Mouse (Mus musculus): ENCODE results near the gene Grin2d.

The Grin2d gene

GRCm38 (mm10) chr7:45813787-45814779 is 64.1 kb downstream of the Grin2d start, which contains the start of gene Cyth2:
TSS of gene Cyth2 (minus strand) at chr7:45814581.
- DNase-seq (ENCODE audit: low read depth, low spot score): peak; percentile 100
- H3K27me3 ChIP-seq (ENCODE audit: control insufficient read depth, insufficient read depth, low read length, poor library complexity, severe bottlenecking): no peaks in the 10 kb centered on the region
- H3K36me3 ChIP-seq (ENCODE audit: control insufficient read depth, insufficient read depth, low read length, poor library complexity, severe bottlenecking): peaks cover 5% of the 10 kb centered on the region

GRCm38 (mm10) chr7:45812921-45813320 is 65.3 kb downstream of the Grin2d start:
- no peak for DNase-seq (ENCODE audit: low read depth, low spot score)
- Histone ChIP-seq H3K27me3 (ENCODE audit: control insufficient read depth, insufficient read depth, low read length, poor library complexity, severe bottlenecking) (no peaks in the 10 kb centered on the region), H3K36me3 (ENCODE audit: control insufficient read depth, insufficient read depth, low read length, poor library complexity, severe bottlenecking) (peaks cover 13% of the 10 kb centered on the region)

GRCm38 (mm10) chr7:45809276-45810075 is 68.7 kb downstream of the Grin2d start:
- no peak for DNase-seq (ENCODE audit: low read depth, low spot score)
- Histone ChIP-seq H3K36me3 (ENCODE audit: control insufficient read depth, insufficient read depth, low read length, poor library complexity, severe bottlenecking) (peaks cover 16% of the 10 kb centered on the region), H3K27me3 (ENCODE audit: control insufficient read depth, insufficient read depth, low read length, poor library complexity, severe bottlenecking) (no peaks in the 10 kb centered on the region)

GRCm38 (mm10) chr7:45808471-45808870 is 69.7 kb downstream of the Grin2d start:
- Histone ChIP-seq H3K27me3 (ENCODE audit: control insufficient read depth, insufficient read depth, low read length, poor library complexity, severe bottlenecking) (no peaks in the 10 kb centered on the region), H3K36me3 (ENCODE audit: control insufficient read depth, insufficient read depth, low read length, poor library complexity, severe bottlenecking) (peaks cover 16% of the 10 kb centered on the region)
- DNase-seq (ENCODE audit: low read depth, low spot score): no peak

GRCm38 (mm10) chr7:45805941-45806340 is 72.2 kb downstream of the Grin2d start:
- DNase-seq (ENCODE audit: low read depth, low spot score): no peak
- peaks cover 16% of the 10 kb centered on the region for H3K36me3 ChIP-seq (ENCODE audit: control insufficient read depth, insufficient read depth, low read length, poor library complexity, severe bottlenecking)
- no peaks in the 10 kb centered on the region for H3K27me3 ChIP-seq (ENCODE audit: control insufficient read depth, insufficient read depth, low read length, poor library complexity, severe bottlenecking)

- no peaks in the 10 kb centered on the region for H3K27me3 ChIP-seq (ENCODE audit: control insufficient read depth, insufficient read depth, low read length, poor library complexity, severe bottlenecking)
- H3K36me3 ChIP-seq (ENCODE audit: control insufficient read depth, insufficient read depth, low read length, poor library complexity, severe bottlenecking): 0 out of 2 replicates have a peak, but pooled peaks cover under 1% of the 10 kb centered on the region
- no peak for DNase-seq (ENCODE audit: low read depth, low spot score)
Measured at GRCm38 (mm10) chr7:45802551-45802950, 75.6 kb downstream of the Grin2d start.

- DNase-seq (ENCODE audit: low read depth, low spot score): peak; percentile 95
- Histone ChIP-seq H3K27me3 (ENCODE audit: control insufficient read depth, insufficient read depth, low read length, poor library complexity, severe bottlenecking) (no peaks in the 10 kb centered on the region), H3K36me3 (ENCODE audit: control insufficient read depth, insufficient read depth, low read length, poor library complexity, severe bottlenecking) (no peaks in the 10 kb centered on the region)
Measured at GRCm38 (mm10) chr7:45801348-45801747, 76.8 kb downstream of the Grin2d start.

- peak; percentile 80 for DNase-seq (ENCODE audit: low read depth, low spot score)
- no peaks in the 10 kb centered on the region for H3K36me3 ChIP-seq (ENCODE audit: control insufficient read depth, insufficient read depth, low read length, poor library complexity, severe bottlenecking)
- no peaks in the 10 kb centered on the region for H3K27me3 ChIP-seq (ENCODE audit: control insufficient read depth, insufficient read depth, low read length, poor library complexity, severe bottlenecking)
Measured at GRCm38 (mm10) chr7:45800546-45801204, 77.5 kb downstream of the Grin2d start.

GRCm38 (mm10) chr7:45800001-45800400 is 78.2 kb downstream of the Grin2d start:
- Histone ChIP-seq H3K27me3 (ENCODE audit: control insufficient read depth, insufficient read depth, low read length, poor library complexity, severe bottlenecking) (no peaks in the 10 kb centered on the region), H3K36me3 (ENCODE audit: control insufficient read depth, insufficient read depth, low read length, poor library complexity, severe bottlenecking) (no peaks in the 10 kb centered on the region)
- DNase-seq (ENCODE audit: low read depth, low spot score): no peak

- Histone ChIP-seq H3K27me3 (ENCODE audit: control insufficient read depth, insufficient read depth, low read length, poor library complexity, severe bottlenecking) (no peaks in the 10 kb centered on the region), H3K36me3 (ENCODE audit: control insufficient read depth, insufficient read depth, low read length, poor library complexity, severe bottlenecking) (no peaks in the 10 kb centered on the region)
- DNase-seq (ENCODE audit: low read depth, low spot score): no peak
Measured at GRCm38 (mm10) chr7:45798931-45799330, 79.2 kb downstream of the Grin2d start.

- Histone ChIP-seq H3K36me3 (ENCODE audit: control insufficient read depth, insufficient read depth, low read length, poor library complexity, severe bottlenecking) (no peaks in the 10 kb centered on the region), H3K27me3 (ENCODE audit: control insufficient read depth, insufficient read depth, low read length, poor library complexity, severe bottlenecking) (no peaks in the 10 kb centered on the region)
- peak; percentile 55 for DNase-seq (ENCODE audit: low read depth, low spot score)
Measured at GRCm38 (mm10) chr7:45798511-45798836, 79.7 kb downstream of the Grin2d start.

GRCm38 (mm10) chr7:45797661-45798510 is 80.3 kb downstream of the Grin2d start:
- DNase-seq (ENCODE audit: low read depth, low spot score): no peak
- Histone ChIP-seq H3K27me3 (ENCODE audit: control insufficient read depth, insufficient read depth, low read length, poor library complexity, severe bottlenecking) (no peaks in the 10 kb centered on the region), H3K36me3 (ENCODE audit: control insufficient read depth, insufficient read depth, low read length, poor library complexity, severe bottlenecking) (no peaks in the 10 kb centered on the region)

GRCm38 (mm10) chr7:45796950-45797349 is 81.2 kb downstream of the Grin2d start:
- Histone ChIP-seq H3K36me3 (ENCODE audit: control insufficient read depth, insufficient read depth, low read length, poor library complexity, severe bottlenecking) (no peaks in the 10 kb centered on the region), H3K27me3 (ENCODE audit: control insufficient read depth, insufficient read depth, low read length, poor library complexity, severe bottlenecking) (no peaks in the 10 kb centered on the region)
- no peak for DNase-seq (ENCODE audit: low read depth, low spot score)

GRCm38 (mm10) chr7:45794971-45795370 is 83.2 kb downstream of the Grin2d start:
- Histone ChIP-seq H3K36me3 (ENCODE audit: control insufficient read depth, insufficient read depth, low read length, poor library complexity, severe bottlenecking) (no peaks in the 10 kb centered on the region), H3K27me3 (ENCODE audit: control insufficient read depth, insufficient read depth, low read length, poor library complexity, severe bottlenecking) (no peaks in the 10 kb centered on the region)
- DNase-seq (ENCODE audit: low read depth, low spot score): no peak

Data from splenic B cell, adult 2 months (primary cell).